ENCODE assay signal across 8 mouse cellular contexts in genomic region chr17:26203321-26203811, GRCm38 (mm10). TPM values are rescaled to one million over a fixed set of nuclear protein-coding genes. Genes with fewer than 3 reads are reported as not detected.
DNase-seq lines count a peak whose midpoint lies in the region; ATAC-seq and TF ChIP-seq lines count a peak whose summit lies in the region.

No protein-coding gene starts in this region.

- peak overlapping the region; percentile 57 for H3K9ac ChIP-seq in MEL (ENCODE audit: control insufficient read depth, low read depth, low read length, poor library complexity, severe bottlenecking)
- H3K9ac ChIP-seq in embryonic facial prominence, embryonic 13.5 days = peak overlapping the region; percentile 60
- H3K9ac ChIP-seq in lung, embryonic 15.5 days = 0 out of 2 replicates have a peak overlapping the region, but pooled peaks have one; percentile 10

- H3K27me3 ChIP-seq in MEL (ENCODE audit: control insufficient read depth in 1 of 2, insufficient read depth in 2 of 2, low read length in 2 of 2) = no peaks in the 10 kb centered on the region
- H3K27me3 ChIP-seq in embryonic facial prominence, embryonic 13.5 days = peaks cover 59% of the 10 kb centered on the region
- peaks cover 82% of the 10 kb centered on the region for H3K27me3 ChIP-seq in hindbrain, embryonic 10.5 days (ENCODE audit: insufficient read depth, poor library complexity, severe bottlenecking)
- peaks cover 61% of the 10 kb centered on the region for H3K27me3 ChIP-seq in lung, embryonic 15.5 days

- peaks cover 0 to 13% of the 10 kb centered on the region in 2 experiments; a peak in 2 of 4 replicates for H3K36me3 ChIP-seq in MEL (ENCODE audit: control insufficient read depth in 1 of 2, insufficient read depth in 2 of 2, low read length in 2 of 2)
- H3K36me3 ChIP-seq in embryonic facial prominence, embryonic 13.5 days = no peaks in the 10 kb centered on the region
- peaks cover 9% of the 10 kb centered on the region; the same call in 1 of the 2 replicates for H3K36me3 ChIP-seq in hindbrain, embryonic 10.5 days
- no peaks in the 10 kb centered on the region for H3K36me3 ChIP-seq in lung, embryonic 15.5 days

- no peak overlapping the region for H3K27ac ChIP-seq in MEL (ENCODE audit: control insufficient read depth, low read depth, low read length)
- H3K27ac ChIP-seq in embryonic facial prominence, embryonic 13.5 days = no peak overlapping the region
- H3K27ac ChIP-seq in hindbrain, embryonic 10.5 days = 0 out of 2 replicates have a peak overlapping the region, but pooled peaks have one; percentile 50
- H3K27ac ChIP-seq in lung, embryonic 15.5 days = no peak overlapping the region

- peaks cover 10 to 31% of the 10 kb centered on the region in 2 experiments for H3K4me1 ChIP-seq in MEL (ENCODE audit: control insufficient read depth in 1 of 2, insufficient read depth in 2 of 2, low read length in 2 of 2)
- H3K4me1 ChIP-seq in embryonic facial prominence, embryonic 13.5 days = peaks cover 28% of the 10 kb centered on the region
- H3K4me1 ChIP-seq in hindbrain, embryonic 10.5 days (replicated peaks) = peaks cover 50% of the 10 kb centered on the region
- H3K4me1 ChIP-seq in lung, embryonic 15.5 days = peaks cover 26% of the 10 kb centered on the region

- no peak for TF ChIP-seq EP300 in MEL (IDR thresholded peaks at IDR 0.05; ENCODE audit: low read depth in 1 of 2, low read length in 2 of 2)

- 1% methylated on average over 30 of the region's 30 CpGs for WGBS in embryonic facial prominence, embryonic 13.5 days
- 2% methylated on average over 30 of the region's 30 CpGs for WGBS in hindbrain, embryonic 10.5 days
- WGBS in lung, embryonic 15.5 days = 2% methylated on average over 30 of the region's 30 CpGs

- TF ChIP-seq POLR2A in MEL (IDR thresholded peaks at IDR 0.05; ENCODE audit: control insufficient read depth in 1 of 2, insufficient read depth in 1 of 2, low read depth in 1 of 2, low read length in 2 of 2, poor library complexity in 1 of 2) = no peak; a peak in 1 of 4 replicates

- DNase-seq in A20 (ENCODE audit: low read depth, low spot score) (peak; percentile 74), MEL (ENCODE audit: low read depth, low spot score) (peak; percentile 76)
- DNase-seq in hindbrain, embryonic 10.5 days (ENCODE audit: low spot score) = no peak
- peak; percentile 20 for DNase-seq in layer of hippocampus, adult 9-10 months (ENCODE audit: low spot score)
- peak; percentile 76 to 85 for DNase-seq in right cerebral cortex, postnatal 10 days (ENCODE audit: low spot score in 2 of 2)
- no peak for DNase-seq in ovary, adult 18-20 months (ENCODE audit: low spot score)

- TF ChIP-seq CTCF in MEL (IDR thresholded peaks at IDR 0.05 in 2 of 3, conservative IDR thresholded peaks at IDR 0.05 in 1 of 3; ENCODE audit: control insufficient read depth in 1 of 3, insufficient read depth in 1 of 3, low read depth in 2 of 3, low read length in 3 of 3, poor library complexity in 1 of 3, severe bottlenecking in 1 of 3) = no peak

- ATAC-seq in embryonic facial prominence, embryonic 13.5 days (ENCODE audit: insufficient number of reproducible peaks, insufficient read depth, low FRiP score, low TSS enrichment, low read depth) = no peak
- ATAC-seq in lung, embryonic 15.5 days (ENCODE audit: borderline replicate concordance, extremely low read depth, low FRiP score, low TSS enrichment) = 0 out of 2 replicates have a peak, but pooled peaks have one; percentile 12

- no peak for TF ChIP-seq RAD21 in MEL (IDR thresholded peaks at IDR 0.05; ENCODE audit: low read depth, low read length)

- peak overlapping the region; percentile 66 to 89 for H3K4me3 ChIP-seq in MEL (ENCODE audit: control insufficient read depth in 1 of 2, insufficient read depth in 1 of 2, low read depth in 2 of 2, low read length in 2 of 2)
- peak overlapping the region; percentile 56 for H3K4me3 ChIP-seq in embryonic facial prominence, embryonic 13.5 days
- peak overlapping the region; percentile 51 for H3K4me3 ChIP-seq in hindbrain, embryonic 10.5 days
- peak overlapping the region; percentile 41 for H3K4me3 ChIP-seq in lung, embryonic 15.5 days

- H3K79me2 ChIP-seq in MEL (ENCODE audit: control insufficient read depth, insufficient read depth, low read length, poor library complexity) = peaks cover 7% of the 10 kb centered on the region; the same call in 1 of the 2 replicates

- H3K4me2 ChIP-seq in embryonic facial prominence, embryonic 13.5 days = peak overlapping the region; percentile 97
- peak overlapping the region; percentile 80 for H3K4me2 ChIP-seq in lung, embryonic 15.5 days

- H3K9me3 ChIP-seq in MEL (replicated peaks; ENCODE audit: insufficient read depth, low read length) = no peaks in the 10 kb centered on the region
- H3K9me3 ChIP-seq in embryonic facial prominence, embryonic 13.5 days = no peaks in the 10 kb centered on the region
- no peaks in the 10 kb centered on the region for H3K9me3 ChIP-seq in hindbrain, embryonic 10.5 days
- H3K9me3 ChIP-seq in lung, embryonic 15.5 days = no peaks in the 10 kb centered on the region

TF ChIP-seq in MEL, 35 proteins besides CTCF, POLR2A, EP300 and RAD21 (continues in another document):
- TF ChIP-seq NELFE (IDR thresholded peaks at IDR 0.05; ENCODE audit: low read depth, low read length) = 0 out of 2 replicates have a peak, but pooled peaks have one; percentile 21
- no peak for TF ChIP-seq CHD1 (IDR thresholded peaks at IDR 0.05; ENCODE audit: low read depth, low read length)
- no peak for TF ChIP-seq KAT2A (conservative IDR thresholded peaks at IDR 0.05; ENCODE audit: low read depth, low read length)
- TF ChIP-seq MAZ (IDR thresholded peaks at IDR 0.05; ENCODE audit: low read depth, low read length) = peak; percentile 38; the same call in 1 of the 2 replicates
- no peak for TF ChIP-seq ZC3H11A (IDR thresholded peaks at IDR 0.05; ENCODE audit: low read depth, low read length)
- no peak for TF ChIP-seq SIN3A (IDR thresholded peaks at IDR 0.05; ENCODE audit: low read length)
- TF ChIP-seq E2F4 (IDR thresholded peaks at IDR 0.05; ENCODE audit: borderline replicate concordance, low read depth, low read length) = no peak
- TF ChIP-seq USF1 (IDR thresholded peaks at IDR 0.05; ENCODE audit: low read depth, low read length) = no peak
- TF ChIP-seq ZNF384 (IDR thresholded peaks at IDR 0.05; ENCODE audit: low read depth, low read length) = no peak
- peak; percentile 74 for TF ChIP-seq MXI1 (IDR thresholded peaks at IDR 0.05; ENCODE audit: low read depth, low read length)
- TF ChIP-seq ZMIZ1 (IDR thresholded peaks at IDR 0.05; ENCODE audit: low read depth, low read length) = no peak
- no peak for TF ChIP-seq POLR2AphosphoS5 (IDR thresholded peaks at IDR 0.05; ENCODE audit: borderline replicate concordance, low read depth, low read length)
- TF ChIP-seq HCFC1 (IDR thresholded peaks at IDR 0.05; ENCODE audit: low read depth, low read length) = no peak
- TF ChIP-seq TAL1 (IDR thresholded peaks at IDR 0.05; ENCODE audit: low read length) = no peak
- TF ChIP-seq USF2 (IDR thresholded peaks at IDR 0.05; ENCODE audit: borderline replicate concordance in 1 of 2, insufficient read depth in 1 of 2, low read depth in 1 of 2, low read length in 2 of 2) = no peak
- no peak for TF ChIP-seq SMC3 (IDR thresholded peaks at IDR 0.05; ENCODE audit: low read depth, low read length)

RNA-seq across cellular contexts. Expression of gene Rgs11, which starts 0.6 kb away (rescaled TPM):
- 8.5 and 11.4 TPM in 2 replicates for total RNA-seq in MEL (2012; rRNA removed)
- 10 to 100 TPM in 1 of 2 experiments, not detected in 1; 32.6 TPM for polyA plus RNA-seq in MEL (2012; ENCODE audit: insufficient read depth in 1 of 2, insufficient read length in 2 of 2, low read depth in 1 of 2, low replicate concordance in 2 of 2, missing spikeins in 1 of 2)
- polyA plus RNA-seq in embryonic facial prominence, embryonic 13.5 days (2015; fragmentation: Nextera tagmentation; extraction: Ambion mirVana) = 11.4 and 14.6 TPM in 2 replicates
- polyA plus RNA-seq in hindbrain, embryonic 10.5 days (2016; fragmentation: Nextera tagmentation; extraction: Ambion mirVana) = 0.81 and 1.5 TPM in 2 replicates
- polyA plus RNA-seq in lung, embryonic 15.5 days (2015; fragmentation: Nextera tagmentation; extraction: Ambion mirVana) = 11.7 and 12.8 TPM in 2 replicates

RNA-seq across cellular contexts. Expression of gene Arhgdig, which starts 4.2 kb away (rescaled TPM):
- total RNA-seq in MEL (2012; rRNA removed) = 75.7 and 76.3 TPM in 2 replicates
- 10 to 100 TPM in 1 of 2 experiments, not detected in 1; 97.0 TPM for polyA plus RNA-seq in MEL (2012; ENCODE audit: insufficient read depth in 1 of 2, insufficient read length in 2 of 2, low read depth in 1 of 2, low replicate concordance in 2 of 2, missing spikeins in 1 of 2)
- 10.2 and 16.4 TPM in 2 replicates for polyA plus RNA-seq in embryonic facial prominence, embryonic 13.5 days (2015; fragmentation: Nextera tagmentation; extraction: Ambion mirVana)
- polyA plus RNA-seq in hindbrain, embryonic 10.5 days (2016; fragmentation: Nextera tagmentation; extraction: Ambion mirVana) = 6.4 and 8.3 TPM in 2 replicates
- polyA plus RNA-seq in lung, embryonic 15.5 days (2015; fragmentation: Nextera tagmentation; extraction: Ambion mirVana) = 13.1 and 13.3 TPM in 2 replicates

RNA-seq across cellular contexts. Expression of gene Pdia2, which starts 4.5 kb away (rescaled TPM):
- total RNA-seq in MEL (2012; rRNA removed) = 11.2 and 12.5 TPM in 2 replicates
- 10 to 100 TPM in 1 of 2 experiments, not detected in 1; 13.6 TPM for polyA plus RNA-seq in MEL (2012; ENCODE audit: insufficient read depth in 1 of 2, insufficient read length in 2 of 2, low read depth in 1 of 2, low replicate concordance in 2 of 2, missing spikeins in 1 of 2)
- polyA plus RNA-seq in embryonic facial prominence, embryonic 13.5 days (2015; fragmentation: Nextera tagmentation; extraction: Ambion mirVana) = 0.28 and 0.95 TPM in 2 replicates
- 0.55 and 1.3 TPM in 2 replicates for polyA plus RNA-seq in hindbrain, embryonic 10.5 days (2016; fragmentation: Nextera tagmentation; extraction: Ambion mirVana)
- 0.39 and 0.78 TPM in 2 replicates for polyA plus RNA-seq in lung, embryonic 15.5 days (2015; fragmentation: Nextera tagmentation; extraction: Ambion mirVana)

RNA-seq across cellular contexts. Expression of gene Fam234a, which starts 40.7 kb away (rescaled TPM):
- total RNA-seq in MEL (2012; rRNA removed) = not detected in 2 replicates
- under 1 TPM in 1 of 2 experiments, not detected in 1; 0.10 TPM for polyA plus RNA-seq in MEL (2012; ENCODE audit: insufficient read depth in 1 of 2, insufficient read length in 2 of 2, low read depth in 1 of 2, low replicate concordance in 2 of 2, missing spikeins in 1 of 2)
- polyA plus RNA-seq in embryonic facial prominence, embryonic 13.5 days (2015; fragmentation: Nextera tagmentation; extraction: Ambion mirVana) = 39.1 and 43.1 TPM in 2 replicates
- polyA plus RNA-seq in hindbrain, embryonic 10.5 days (2016; fragmentation: Nextera tagmentation; extraction: Ambion mirVana) = 26.8 and 30.8 TPM in 2 replicates
- polyA plus RNA-seq in lung, embryonic 15.5 days (2015; fragmentation: Nextera tagmentation; extraction: Ambion mirVana) = 44.4 and 44.7 TPM in 2 replicates

RNA-seq across cellular contexts. Expression of gene Luc7l, which starts 49.3 kb away (rescaled TPM):
- 54.3 and 58.4 TPM in 2 replicates for total RNA-seq in MEL (2012; rRNA removed)
- 10 to 100 TPM in 1 of 2 experiments, not detected in 1; 59.2 TPM for polyA plus RNA-seq in MEL (2012; ENCODE audit: insufficient read depth in 1 of 2, insufficient read length in 2 of 2, low read depth in 1 of 2, low replicate concordance in 2 of 2, missing spikeins in 1 of 2)
- 134 TPM in 2 replicates for polyA plus RNA-seq in embryonic facial prominence, embryonic 13.5 days (2015; fragmentation: Nextera tagmentation; extraction: Ambion mirVana)
- 113 and 128 TPM in 2 replicates for polyA plus RNA-seq in hindbrain, embryonic 10.5 days (2016; fragmentation: Nextera tagmentation; extraction: Ambion mirVana)
- polyA plus RNA-seq in lung, embryonic 15.5 days (2015; fragmentation: Nextera tagmentation; extraction: Ambion mirVana) = 88.3 and 90.1 TPM in 2 replicates

Comparison
In these comparisons a context has a peak if more than half of its experiments do, and no peak if none do; other contexts are left out.
1. DNase-seq: peak in A20 (single experiment), MEL (single experiment), layer of hippocampus, adult 9-10 months (single experiment) and right cerebral cortex, postnatal 10 days (2 of 2); none in hindbrain, embryonic 10.5 days (single experiment) and ovary, adult 18-20 months (single experiment).
2. H3K9ac ChIP-seq: peak in every context shown above with its lines; median percentile 60 in embryonic facial prominence, embryonic 13.5 days; 57 in MEL; 10 in lung, embryonic 15.5 days.
3. Peak in every context shown above with its lines, with median percentiles within 50 percentile points of each other: H3K4me3 ChIP-seq.